8 mouse cellular contexts compared by ENCODE assay signal in the genomic region with DNA sequence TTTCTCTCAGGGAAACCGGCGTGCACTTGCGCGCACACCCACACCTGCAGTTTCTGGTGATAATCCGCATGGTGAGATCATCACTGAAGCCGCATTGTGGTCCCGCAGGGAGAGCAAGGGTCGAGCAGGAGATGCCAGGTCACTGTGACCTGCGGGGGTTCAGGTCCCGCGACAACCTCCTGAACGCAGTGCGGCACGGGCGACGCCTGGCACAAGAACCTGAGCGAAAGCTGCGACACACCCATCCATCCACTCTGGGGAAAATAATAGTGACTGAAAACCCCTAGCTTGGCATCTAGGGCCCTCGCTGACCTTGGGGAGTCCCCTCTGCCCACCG. TPM values are rescaled to one million over a fixed set of nuclear protein-coding genes. Genes with fewer than 3 reads are reported as not detected.
DNase-seq lines count a peak whose midpoint lies in the region; ATAC-seq and TF ChIP-seq lines count a peak whose summit lies in the region.

No protein-coding gene starts in this region.

- peak overlapping the region; percentile 93 for H3K4me2 ChIP-seq in limb, embryonic 13.5 days (replicated peaks)
- H3K4me2 ChIP-seq in stomach, embryonic 14.5 days (replicated peaks; ENCODE audit: low read depth, low read length) = peak overlapping the region; percentile 72

- H3K27ac ChIP-seq in layer of hippocampus, adult 2 months = peak overlapping the region; percentile 99
- H3K27ac ChIP-seq in bone marrow, adult 2 months (ENCODE audit: control insufficient read depth, insufficient read depth, low read depth, low read length, poor library complexity) = no peak overlapping the region
- 0 out of 2 replicates have a peak overlapping the region, but pooled peaks have one; percentile 84 for H3K27ac ChIP-seq in limb, embryonic 13.5 days
- peak overlapping the region; percentile 12; the same call in 1 of the 2 replicates for H3K27ac ChIP-seq in stomach, embryonic 14.5 days (ENCODE audit: low read length)

- no peak for TF ChIP-seq CTCF in layer of hippocampus, adult 2 months (conservative IDR thresholded peaks at IDR 0.05)
- TF ChIP-seq CTCF in bone marrow, adult 2 months (IDR thresholded peaks at IDR 0.05; ENCODE audit: control insufficient read depth, insufficient read depth, low read length) = no peak

- peak overlapping the region; percentile 88 for H3K9ac ChIP-seq in limb, embryonic 13.5 days
- peak overlapping the region; percentile 39 for H3K9ac ChIP-seq in stomach, embryonic 14.5 days (replicated peaks; ENCODE audit: low read depth, low read length)

- no peaks in the 10 kb centered on the region for H3K27me3 ChIP-seq in limb, embryonic 13.5 days
- no peaks in the 10 kb centered on the region for H3K27me3 ChIP-seq in stomach, embryonic 14.5 days (ENCODE audit: control insufficient read depth, insufficient read depth, low read length)

- peak; percentile 46; the same call in 1 of the 2 replicates for ATAC-seq in erythroblast, adult 5-6 weeks (replicated peaks; ENCODE audit: low FRiP score, poor library complexity, severe bottlenecking)
- ATAC-seq in limb, embryonic 13.5 days (ENCODE audit: low FRiP score, low read depth) = no peak
- ATAC-seq in stomach, embryonic 14.5 days (ENCODE audit: insufficient number of reproducible peaks, insufficient read depth, low FRiP score, low read depth) = no peak
- ATAC-seq in inflammation-experienced regulatory T-cells, adult 6 months = no peak

- WGBS in bone marrow, adult 2 months = 3% methylated on average over 20 of the region's 20 CpGs
- WGBS in limb, embryonic 13.5 days = under 1% methylated on average over 20 of the region's 20 CpGs
- 2% methylated on average over 20 of the region's 20 CpGs for WGBS in stomach, embryonic 14.5 days

- peak overlapping the region; percentile 63 for H3K4me3 ChIP-seq in layer of hippocampus, adult 2 months
- peak overlapping the region; percentile 23 for H3K4me3 ChIP-seq in bone marrow, adult 2 months (replicated peaks; ENCODE audit: control insufficient read depth, low read depth, low read length)
- peak overlapping the region; percentile 83 for H3K4me3 ChIP-seq in limb, embryonic 13.5 days
- H3K4me3 ChIP-seq in stomach, embryonic 14.5 days (ENCODE audit: low read depth, low read length) = peak overlapping the region; percentile 60

- no peaks in the 10 kb centered on the region for H3K36me3 ChIP-seq in limb, embryonic 13.5 days
- no peaks in the 10 kb centered on the region for H3K36me3 ChIP-seq in stomach, embryonic 14.5 days (ENCODE audit: control insufficient read depth, insufficient read depth, low read length)

- H3K4me1 ChIP-seq in bone marrow, adult 2 months (ENCODE audit: control insufficient read depth, insufficient read depth, low read length) = no peaks in the 10 kb centered on the region
- peaks cover 7% of the 10 kb centered on the region for H3K4me1 ChIP-seq in limb, embryonic 13.5 days
- no peaks in the 10 kb centered on the region for H3K4me1 ChIP-seq in stomach, embryonic 14.5 days (ENCODE audit: control insufficient read depth, insufficient read depth, low read length)

- DNase-seq in layer of hippocampus, adult 2 months (ENCODE audit: low spot score in 2 of 2) = peak in 1 of 2 experiments; percentile 23
- no peak for DNase-seq in layer of hippocampus, adult 8-10 months (ENCODE audit: low spot score in 2 of 2)
- DNase-seq in layer of hippocampus, adult 9-10 months (ENCODE audit: low spot score) = no peak

- TF ChIP-seq POLR2A in bone marrow, adult 2 months (IDR thresholded peaks at IDR 0.05; ENCODE audit: borderline replicate concordance, control insufficient read depth, low read depth, low read length) = no peak

- H3K9me3 ChIP-seq in limb, embryonic 13.5 days = no peaks in the 10 kb centered on the region
- H3K9me3 ChIP-seq in stomach, embryonic 14.5 days (ENCODE audit: control insufficient read depth, low read depth, low read length) = no peaks in the 10 kb centered on the region

RNA-seq across cellular contexts. Expression of gene Tmem246, which starts 0.9 kb away (rescaled TPM):
- total RNA-seq in layer of hippocampus, adult 2 months (2021) = 10 to 100 TPM; 69.6 to 72.4 TPM
- total RNA-seq in layer of hippocampus, adult 8-10 months (2022) = 10 to 100 TPM; 68.9 to 76.0 (median 69.6) TPM
- polyA plus RNA-seq in bone marrow, adult 2 months (2011; ENCODE audit: insufficient read depth, insufficient read length, low replicate concordance, missing spikeins) = 0.54 and 1.3 TPM in 2 replicates
- 1.0 TPM in 1 of 2 replicates, not detected in the other for total RNA-seq in erythroblast, adult 5-6 weeks (2015; ENCODE audit: low replicate concordance)
- total RNA-seq in erythroblast, adult 5-6 weeks (2017; ENCODE audit: low replicate concordance) = 0.43 TPM in 1 of 2 replicates, not detected in the other
- 32.0 and 34.1 TPM in 2 replicates for polyA plus RNA-seq in limb, embryonic 13.5 days (2015; fragmentation: Nextera tagmentation; extraction: Ambion mirVana)
- 29.6 and 30.1 TPM in 2 replicates for polyA plus RNA-seq in stomach, embryonic 14.5 days (2014; fragmentation: Nextera tagmentation; extraction: Ambion mirVana)
- not detected for polyA plus RNA-seq in inflammation-experienced regulatory T-cells, adult 6 months (2017; shearing (Covaris generic))

RNA-seq across cellular contexts. Expression of gene Rnf20, which starts 35.0 kb away (rescaled TPM):
- total RNA-seq in layer of hippocampus, adult 2 months (2021) = 10 to 100 TPM; 77.1 to 86.5 TPM
- 10 to 100 TPM; 69.0 to 90.0 (median 83.4) TPM for total RNA-seq in layer of hippocampus, adult 8-10 months (2022)
- polyA plus RNA-seq in bone marrow, adult 2 months (2011; ENCODE audit: insufficient read depth, insufficient read length, low replicate concordance, missing spikeins) = 41.5 and 45.7 TPM in 2 replicates
- total RNA-seq in erythroblast, adult 5-6 weeks (2015; ENCODE audit: low replicate concordance) = 34.1 and 45.2 TPM in 2 replicates
- total RNA-seq in erythroblast, adult 5-6 weeks (2017; ENCODE audit: low replicate concordance) = 119 and 155 TPM in 2 replicates
- 54.1 and 56.5 TPM in 2 replicates for polyA plus RNA-seq in limb, embryonic 13.5 days (2015; fragmentation: Nextera tagmentation; extraction: Ambion mirVana)
- 48.6 and 59.6 TPM in 2 replicates for polyA plus RNA-seq in stomach, embryonic 14.5 days (2014; fragmentation: Nextera tagmentation; extraction: Ambion mirVana)
- 10 to 100 TPM; 45.3 to 59.2 (median 56.8) TPM for polyA plus RNA-seq in inflammation-experienced regulatory T-cells, adult 6 months (2017; shearing (Covaris generic))

RNA-seq across cellular contexts. Expression of gene Aldob, which starts 47.5 kb away (rescaled TPM):
- 1 to 10 TPM; 1.7 to 3.5 TPM for total RNA-seq in layer of hippocampus, adult 2 months (2021)
- 1 to 10 TPM; 2.3 to 4.1 (median 2.6) TPM for total RNA-seq in layer of hippocampus, adult 8-10 months (2022)
- 10.4 and 46.9 TPM in 2 replicates for polyA plus RNA-seq in bone marrow, adult 2 months (2011; ENCODE audit: insufficient read depth, insufficient read length, low replicate concordance, missing spikeins)
- total RNA-seq in erythroblast, adult 5-6 weeks (2015; ENCODE audit: low replicate concordance) = not detected in 2 replicates
- not detected in 2 replicates for total RNA-seq in erythroblast, adult 5-6 weeks (2017; ENCODE audit: low replicate concordance)
- polyA plus RNA-seq in limb, embryonic 13.5 days (2015; fragmentation: Nextera tagmentation; extraction: Ambion mirVana) = 0.20 and 0.70 TPM in 2 replicates
- polyA plus RNA-seq in stomach, embryonic 14.5 days (2014; fragmentation: Nextera tagmentation; extraction: Ambion mirVana) = 2.6 and 2.7 TPM in 2 replicates
- not detected for polyA plus RNA-seq in inflammation-experienced regulatory T-cells, adult 6 months (2017; shearing (Covaris generic))

Comparison
In these comparisons a context has a peak if more than half of its experiments do, and no peak if none do; other contexts are left out.
1. H3K4me3 ChIP-seq: peak in every context shown above with its lines; median percentile 83 in limb, embryonic 13.5 days; 63 in layer of hippocampus, adult 2 months; 60 in stomach, embryonic 14.5 days; 23 in bone marrow, adult 2 months.
2. RNA of gene Tmem246, which starts 0.9 kb away (polyA plus RNA-seq): 32.0 to 34.1 TPM in limb, embryonic 13.5 days and 29.6 to 30.1 TPM in stomach, embryonic 14.5 days; 0.54 to 1.3 TPM in bone marrow, adult 2 months and not detected in inflammation-experienced regulatory T-cells, adult 6 months; every median in the first group is over 10 times any median in the second.